ENCODE assay signal across 8 mouse cellular contexts in genomic region chr9:66611478-66612093, GRCm38 (mm10). TPM values are rescaled to one million over a fixed set of nuclear protein-coding genes. Genes with fewer than 3 reads are reported as not detected.
DNase-seq lines count a peak whose midpoint lies in the region; ATAC-seq lines count a peak whose summit lies in the region.

No protein-coding gene starts in this region.

- WGBS in hindbrain, embryonic 13.5 days = 23% methylated on average over 18 of the region's 18 CpGs

- H3K27me3 ChIP-seq in hindbrain, embryonic 13.5 days = no peaks in the 10 kb centered on the region

- H3K4me1 ChIP-seq in hindbrain, embryonic 13.5 days (replicated peaks) = peaks cover 13% of the 10 kb centered on the region

- H3K4me2 ChIP-seq in hindbrain, embryonic 13.5 days = peak overlapping the region; percentile 36

- no peak overlapping the region for H3K27ac ChIP-seq in hindbrain, embryonic 13.5 days

- H3K36me3 ChIP-seq in hindbrain, embryonic 13.5 days = no peaks in the 10 kb centered on the region

- H3K9ac ChIP-seq in hindbrain, embryonic 13.5 days = no peak overlapping the region

- peak; percentile 49; the same call in 1 of the 2 replicates for ATAC-seq in hindbrain, embryonic 13.5 days (ENCODE audit: low FRiP score)

- no peaks in the 10 kb centered on the region for H3K9me3 ChIP-seq in hindbrain, embryonic 13.5 days

- DNase-seq in MN1 (ENCODE audit: low spot score) = peak; percentile 90
- peak; percentile 91 for DNase-seq in cerebellum, adult 9-11 months
- peak; percentile 67 to 86 for DNase-seq in frontal cortex, postnatal 14 days (ENCODE audit: low spot score in 2 of 2)
- DNase-seq in layer of hippocampus, postnatal 36 days = peak; percentile 87 to 89
- DNase-seq in lung, postnatal 25 days (ENCODE audit: low spot score) = peak; percentile 90
- peak; percentile 90 for DNase-seq in retina, embryonic 14.5 days (ENCODE audit: low spot score)
- peak; percentile 88 for DNase-seq in thymus, postnatal 36 days

- no peak overlapping the region for H3K4me3 ChIP-seq in hindbrain, embryonic 13.5 days

RNA-seq across cellular contexts. Expression of gene Usp3, which starts 18.6 kb away (rescaled TPM):
- polyA plus RNA-seq in hindbrain, embryonic 13.5 days (2015; fragmentation: Nextera tagmentation; extraction: Ambion mirVana) = 89.8 and 94.3 TPM in 2 replicates
- 10 to 100 TPM; 31.8 to 41.9 TPM for total RNA-seq in layer of hippocampus, postnatal 36 days (2021)
